Mouse (Mus musculus) Muller cell, postnatal 12 days (primary cell): Measurements from ENCODE around the gene Tnrc6c.

Experiments used
- DNase-seq: peaks from one replicate; pipeline ENCODE4 v3.0.0-alpha.2; 2015; ENCODE audit errors: inconsistent ontology term

Tnrc6c gene

DNA sequence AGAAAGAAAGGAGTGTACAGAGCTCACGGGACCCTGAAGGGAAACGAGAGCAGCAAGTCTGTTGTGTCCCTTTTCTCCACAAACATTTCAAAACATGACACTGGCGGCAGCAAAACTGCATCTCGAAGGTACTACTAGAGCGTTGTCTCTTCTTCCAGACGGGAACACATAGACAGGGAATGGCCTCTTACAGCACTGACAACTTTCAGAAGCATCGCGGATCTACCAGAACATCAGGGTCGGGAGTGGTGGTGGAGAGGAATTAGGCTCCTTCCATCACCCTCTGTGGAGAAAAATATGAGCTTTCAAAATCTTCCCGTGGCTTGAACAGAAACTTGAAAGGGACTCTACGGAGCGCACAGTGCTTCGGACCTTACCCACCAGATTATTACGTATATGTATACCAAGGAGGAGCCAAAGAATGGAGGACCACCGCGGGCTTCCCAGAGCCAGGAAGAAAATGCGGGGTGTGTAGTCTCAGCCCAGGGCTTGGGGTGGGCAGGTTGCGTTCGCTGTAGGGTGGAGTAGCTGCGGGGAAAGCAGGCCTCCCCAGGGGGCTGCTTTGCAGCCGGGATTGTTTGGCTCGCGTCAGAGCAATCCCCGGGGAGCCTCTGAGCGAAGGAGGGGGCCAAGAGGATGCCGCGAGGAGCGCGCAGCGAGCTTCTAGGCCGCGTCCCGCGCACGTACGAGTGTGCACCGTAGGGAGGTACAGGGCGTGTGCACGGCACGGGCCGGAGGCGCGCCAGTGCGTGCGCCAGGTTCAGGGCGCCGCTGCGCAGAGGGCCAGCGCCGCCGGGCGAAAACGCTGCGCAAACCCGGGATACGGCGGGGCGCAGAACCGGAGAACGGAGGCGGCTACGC is at the start of gene Tnrc6c:
Gene Tnrc6c, plus strand, starts transcription at position 799 of the 861 bp plus-strand sequence.
- DNase-seq: no peak

DNA sequence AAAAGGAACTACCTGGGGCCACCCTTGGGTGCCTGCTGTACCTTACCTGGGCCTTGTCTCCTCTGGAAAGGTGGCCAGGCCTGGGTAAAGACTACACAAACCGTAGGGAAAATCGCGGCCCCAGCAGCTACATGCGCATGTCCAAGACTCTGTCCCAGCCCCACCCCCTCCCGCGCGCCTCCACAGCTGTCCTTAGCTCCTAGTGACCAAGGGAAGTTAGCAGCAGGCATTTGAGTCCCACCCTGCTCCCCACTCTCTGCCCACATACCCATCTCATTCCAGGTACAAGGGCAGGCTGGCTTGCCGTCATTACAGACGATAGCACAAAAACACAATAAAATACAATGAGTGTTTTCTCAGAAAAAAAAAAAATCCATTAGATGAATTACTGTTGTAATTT is 48.0 kb upstream of the Tnrc6c start:
- DNase-seq: no peak

DNA sequence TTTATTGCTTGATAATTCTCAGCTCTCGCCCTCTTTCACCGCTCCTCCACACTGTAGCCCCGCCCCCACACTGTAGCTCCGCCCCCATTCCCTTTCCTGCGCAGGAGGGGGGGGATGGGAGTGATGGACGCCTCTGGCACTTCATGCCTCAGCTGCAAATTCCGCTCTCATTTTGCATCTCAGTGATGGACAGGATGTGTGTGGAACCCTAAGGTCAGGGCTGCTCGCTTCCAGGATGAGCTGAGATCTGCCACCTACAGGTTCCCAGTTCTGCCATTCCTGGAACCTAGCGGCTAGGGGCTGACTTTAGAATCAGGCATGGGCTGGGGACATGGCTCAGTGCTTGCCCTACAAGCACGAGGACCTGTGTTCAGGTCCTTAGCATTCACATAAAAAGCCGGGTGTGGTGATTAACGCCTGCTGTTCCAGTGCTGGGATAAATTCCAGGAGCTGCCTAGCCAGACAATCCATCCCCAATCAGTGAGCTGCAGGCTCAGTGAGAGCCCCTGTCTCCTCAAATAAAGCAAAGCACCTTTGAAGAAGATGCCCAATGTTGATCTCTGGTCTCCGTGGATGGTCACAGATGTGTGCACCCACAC is 47.4 kb upstream of the Tnrc6c start:
- DNase-seq: peak; percentile 54

DNA sequence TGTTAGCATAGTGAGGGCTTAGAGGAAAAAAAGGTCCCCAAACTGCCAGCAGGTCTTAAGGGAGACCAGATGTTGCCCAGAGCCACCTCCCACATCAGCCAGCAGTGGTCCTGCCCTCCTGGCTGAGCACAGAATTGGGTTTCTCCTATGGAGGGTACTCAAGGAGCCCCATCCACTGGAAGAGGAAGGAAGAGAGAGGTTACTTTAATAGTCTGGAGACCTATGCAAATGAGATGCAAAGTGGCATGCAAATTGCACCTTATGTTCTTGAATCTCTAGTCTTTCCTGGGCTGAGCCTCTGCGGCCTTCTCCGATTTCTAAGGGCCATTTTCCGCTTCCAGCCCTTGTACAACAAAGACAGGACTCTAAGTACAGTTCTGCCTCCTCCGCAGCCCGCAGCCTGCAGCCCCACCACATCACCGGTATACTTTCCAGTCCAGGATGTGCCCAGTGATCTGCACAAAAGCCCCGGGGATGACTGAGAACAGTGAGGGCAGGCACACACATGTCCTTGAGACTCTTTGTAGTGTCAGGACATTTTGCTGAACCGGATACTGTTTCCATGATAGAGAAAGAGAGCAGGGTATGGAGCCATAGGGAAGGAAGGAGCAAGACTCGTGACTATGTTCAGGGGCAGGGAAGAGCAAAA is 45.8 kb upstream of the Tnrc6c start:
- no peak for DNase-seq

DNA sequence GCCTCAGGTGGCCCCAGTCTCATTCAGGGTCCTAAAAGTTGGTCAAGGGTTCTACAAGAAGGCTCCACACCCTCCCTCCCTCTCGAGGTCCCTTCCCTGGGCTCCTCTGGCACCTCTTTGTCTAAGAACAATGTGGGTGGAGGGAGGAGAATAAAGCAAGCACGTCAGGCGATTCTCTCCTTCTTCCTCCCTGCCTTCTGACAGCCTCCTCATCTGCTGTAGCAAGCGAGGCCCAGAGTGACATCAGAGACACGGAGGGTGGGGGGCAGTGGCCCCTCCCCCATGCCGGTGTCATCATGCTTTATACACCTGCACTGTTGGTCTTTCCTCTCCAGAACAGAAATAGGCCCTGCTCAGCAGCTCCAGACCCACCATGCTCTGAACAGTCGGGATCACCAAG is 45.1 kb upstream of the Tnrc6c start:
- no peak for DNase-seq

DNA sequence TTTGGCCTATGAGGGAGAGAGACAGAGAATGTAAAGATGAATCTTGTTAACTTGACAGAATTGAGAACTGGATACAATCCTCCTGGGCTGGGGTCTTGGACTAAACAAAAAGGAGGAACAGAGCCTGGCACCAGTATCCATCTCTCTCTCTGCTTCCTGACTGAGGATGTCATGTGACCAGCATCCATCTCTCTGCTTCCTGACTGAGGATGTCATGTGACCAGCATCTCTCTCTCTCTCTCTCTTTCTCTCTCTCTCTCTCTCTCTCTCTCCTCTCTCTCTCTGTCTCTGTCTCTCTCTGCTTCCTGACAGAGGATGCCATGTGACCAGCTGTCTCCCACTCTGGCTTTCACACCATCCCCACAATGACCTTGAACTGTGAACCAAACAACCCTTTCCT is 43.5 kb upstream of the Tnrc6c start:
- no peak for DNase-seq

DNA sequence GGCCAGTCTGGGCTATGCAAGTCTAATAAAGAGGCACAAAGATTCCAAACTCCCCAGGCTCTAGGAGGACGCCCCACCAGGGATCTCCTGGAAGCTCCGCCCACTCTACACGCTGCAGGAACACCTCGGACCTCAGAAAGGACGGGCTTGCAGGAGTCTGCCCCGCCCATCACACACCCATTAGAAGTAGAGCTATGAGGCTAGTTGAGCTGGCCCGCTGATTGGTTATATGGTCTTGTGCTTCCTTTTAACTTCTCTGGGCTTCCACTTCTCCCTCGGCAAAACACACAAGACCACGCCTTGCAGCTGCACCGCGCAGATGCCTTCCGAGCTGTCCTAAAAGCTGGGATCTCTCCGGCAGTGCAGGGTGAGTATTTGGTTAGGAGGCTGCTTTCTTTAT is 43.0 kb upstream of the Tnrc6c start:
- DNase-seq: peak; percentile 61

DNA sequence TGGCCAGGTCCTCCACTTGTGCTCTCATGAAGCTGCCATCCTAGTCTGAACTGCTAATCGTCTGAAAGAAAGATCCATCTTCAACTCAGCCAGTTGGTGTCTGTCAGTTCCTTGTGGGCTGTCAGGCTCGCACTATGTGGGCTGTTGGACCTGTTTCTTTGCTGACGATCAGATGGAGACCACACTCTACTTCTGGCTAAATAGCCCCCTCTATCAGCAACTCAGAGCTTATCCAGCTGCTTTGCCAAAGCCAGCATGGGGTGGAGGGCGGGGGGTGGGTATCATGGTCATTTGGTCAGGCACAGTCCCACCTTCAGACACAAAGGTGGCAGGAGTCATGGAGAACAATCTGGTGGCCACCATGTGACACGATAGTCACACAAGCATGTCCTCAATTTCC is 42.2 kb upstream of the Tnrc6c start:
- DNase-seq: no peak

DNA sequence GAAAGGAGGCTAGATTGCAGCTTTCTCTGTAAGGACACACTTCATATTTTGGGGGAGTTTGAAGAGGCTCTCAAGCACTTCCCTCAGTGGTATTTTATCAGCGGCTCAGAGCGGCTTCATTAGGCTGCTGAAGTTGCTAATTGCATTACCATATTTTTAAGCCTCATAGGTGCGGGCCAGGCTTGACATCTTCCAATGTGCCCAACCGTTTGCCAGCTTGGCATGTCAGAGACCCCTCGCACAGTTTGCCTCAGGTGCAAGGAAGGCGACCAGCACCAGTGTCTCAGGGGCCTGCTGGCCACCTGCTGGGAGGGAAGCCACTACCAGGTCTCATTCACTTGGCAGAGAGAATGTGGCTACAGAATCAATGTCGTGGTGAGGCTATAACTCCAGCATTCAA is 41.2 kb upstream of the Tnrc6c start:
- no peak for DNase-seq

DNA sequence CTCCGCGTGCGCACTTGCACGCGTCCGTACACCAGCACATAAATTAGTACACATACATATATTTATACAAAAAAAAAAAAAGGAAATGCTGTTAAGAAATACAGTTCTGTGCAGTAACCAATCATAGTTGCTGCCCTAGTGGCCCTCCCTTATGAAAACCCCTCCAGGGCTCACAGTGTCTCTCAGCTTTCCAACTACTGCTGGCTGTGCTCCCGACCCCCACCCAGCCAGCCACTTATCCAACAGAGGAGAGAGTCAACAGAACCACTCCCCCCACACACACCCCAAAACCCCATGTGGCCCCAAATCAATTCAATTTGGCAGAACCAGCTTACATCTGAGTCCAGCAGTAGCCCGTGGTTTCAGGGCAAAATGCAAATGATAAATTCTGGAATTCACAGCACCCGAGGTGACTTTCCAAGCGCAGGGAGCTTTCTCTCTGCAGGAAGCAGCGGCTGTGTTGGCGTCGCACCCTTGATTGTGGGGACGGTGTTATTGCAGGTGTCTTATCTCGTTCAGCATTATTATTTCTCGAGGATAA is 36.7 kb upstream of the Tnrc6c start:
- no peak for DNase-seq

DNA sequence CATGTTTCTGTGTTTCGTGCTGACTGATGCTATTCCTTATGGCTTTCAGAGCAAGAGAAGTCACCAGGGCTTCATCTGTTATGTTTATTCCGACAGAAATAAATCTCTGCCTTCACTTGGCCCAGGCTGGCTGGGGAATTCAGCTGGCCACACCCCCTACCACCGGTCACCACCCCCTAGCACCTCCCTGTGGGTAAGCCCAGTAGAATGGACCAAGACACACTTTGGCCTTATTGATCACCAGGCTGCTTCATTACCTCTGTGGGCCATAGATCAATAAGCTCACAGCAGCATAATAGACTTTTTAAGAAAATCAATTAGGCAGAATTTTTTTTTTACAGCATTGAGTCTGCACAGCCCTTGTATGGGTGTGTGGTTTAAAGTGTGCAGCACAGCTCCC is 35.9 kb upstream of the Tnrc6c start:
- no peak for DNase-seq

DNA sequence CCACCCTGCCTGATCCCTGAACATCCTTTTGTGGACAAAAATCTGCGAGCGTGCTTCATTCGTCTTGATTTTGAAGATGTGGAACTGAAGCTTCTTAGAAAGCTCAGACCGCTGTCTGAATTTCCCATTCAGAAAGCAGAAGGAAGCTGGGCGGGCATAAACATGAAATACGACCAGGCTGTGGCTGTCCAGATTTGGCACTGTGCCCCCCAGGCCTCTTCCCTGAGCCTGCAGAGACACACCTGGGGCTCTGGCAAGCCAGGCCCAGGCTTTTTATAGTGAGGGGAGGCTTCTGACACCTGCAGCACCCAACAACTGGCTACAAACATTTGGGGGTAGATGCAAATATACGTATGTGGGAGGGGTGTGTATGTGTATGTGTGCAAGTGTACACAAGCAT is 35.3 kb upstream of the Tnrc6c start:
- no peak for DNase-seq

DNA sequence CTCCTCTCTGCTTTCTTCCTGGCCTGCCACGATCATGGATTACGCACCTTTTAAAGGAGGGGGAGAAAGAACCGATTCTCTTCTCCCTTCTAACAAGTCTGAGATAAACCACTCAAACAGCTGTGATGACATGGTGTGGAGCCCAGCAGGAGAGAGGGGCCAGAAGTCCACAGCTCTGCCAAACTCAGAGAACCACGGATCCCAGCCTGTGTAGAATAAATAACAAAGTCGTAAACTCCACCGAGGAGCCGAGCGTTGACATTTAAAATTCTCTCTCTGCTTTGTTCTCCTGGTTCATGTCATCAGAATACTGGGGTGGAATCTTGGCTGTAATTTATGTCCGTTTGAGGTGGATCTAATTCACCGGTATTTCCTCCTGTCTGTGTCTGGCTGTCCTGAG is 34.5 kb upstream of the Tnrc6c start:
- no peak for DNase-seq

DNA sequence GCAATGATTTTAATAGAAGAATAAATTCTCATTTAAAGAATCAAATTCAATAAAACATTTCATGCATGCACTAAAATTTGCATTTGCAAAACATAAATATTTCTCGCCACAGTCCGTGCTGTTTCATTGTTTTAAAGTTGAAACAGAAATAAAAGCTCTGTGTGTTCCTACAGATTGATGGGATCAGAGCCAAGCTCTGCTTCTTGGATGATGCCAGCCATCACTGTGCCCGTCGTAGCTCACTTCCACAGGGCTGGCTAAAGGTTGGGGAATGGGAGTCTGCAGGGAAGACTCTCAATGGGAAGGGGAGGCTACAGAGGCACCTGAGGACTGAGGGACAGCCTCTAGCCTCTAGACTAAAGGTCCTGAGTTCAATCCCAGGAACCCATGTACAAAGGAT is 28.9 kb upstream of the Tnrc6c start:
- no peak for DNase-seq

DNA sequence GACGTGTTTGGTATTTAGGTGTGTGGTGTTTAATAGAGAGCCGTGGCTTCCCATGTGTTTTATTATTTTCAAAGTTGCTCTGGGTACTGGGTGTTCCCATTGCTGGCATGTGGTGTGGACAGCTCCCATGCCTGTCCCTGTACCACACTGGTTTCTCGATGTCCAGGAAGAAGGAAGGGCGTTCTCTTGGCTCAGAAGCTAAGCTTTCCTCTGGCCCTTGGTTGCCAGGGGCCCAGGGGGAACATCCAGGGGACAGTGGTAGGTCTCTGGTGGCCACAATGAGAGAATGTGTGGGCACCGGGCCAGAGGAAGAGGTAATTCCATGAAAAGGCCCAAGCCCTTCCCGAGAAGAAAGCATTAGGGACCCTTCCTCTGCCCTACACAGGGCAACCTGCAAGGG is 27.5 kb upstream of the Tnrc6c start:
- no peak for DNase-seq

DNA sequence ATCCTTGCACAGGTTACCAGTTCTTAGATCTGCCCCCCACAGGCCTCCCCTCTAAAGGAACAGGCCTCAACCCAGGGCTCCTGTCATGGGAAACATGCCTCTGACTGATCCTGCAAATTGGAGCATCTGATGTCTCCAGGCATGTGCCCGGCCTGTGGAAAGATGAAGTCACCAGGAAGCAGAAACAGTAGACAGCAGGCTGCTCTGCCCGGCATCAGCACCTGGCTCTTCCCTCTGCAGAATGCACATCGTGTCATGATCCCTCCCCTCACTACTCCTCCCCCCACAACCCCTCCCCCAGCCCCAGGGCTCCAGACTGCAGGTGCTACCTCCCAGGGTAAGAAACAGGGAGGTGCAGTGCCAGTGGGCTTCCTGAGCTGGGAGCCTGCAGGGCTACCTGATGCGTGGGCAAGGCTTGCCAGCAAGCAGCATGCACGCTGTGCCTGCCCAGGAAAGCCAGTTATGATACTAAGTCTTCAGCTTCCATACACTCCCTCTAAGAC is 27.0 kb upstream of the Tnrc6c start:
- no peak for DNase-seq

DNA sequence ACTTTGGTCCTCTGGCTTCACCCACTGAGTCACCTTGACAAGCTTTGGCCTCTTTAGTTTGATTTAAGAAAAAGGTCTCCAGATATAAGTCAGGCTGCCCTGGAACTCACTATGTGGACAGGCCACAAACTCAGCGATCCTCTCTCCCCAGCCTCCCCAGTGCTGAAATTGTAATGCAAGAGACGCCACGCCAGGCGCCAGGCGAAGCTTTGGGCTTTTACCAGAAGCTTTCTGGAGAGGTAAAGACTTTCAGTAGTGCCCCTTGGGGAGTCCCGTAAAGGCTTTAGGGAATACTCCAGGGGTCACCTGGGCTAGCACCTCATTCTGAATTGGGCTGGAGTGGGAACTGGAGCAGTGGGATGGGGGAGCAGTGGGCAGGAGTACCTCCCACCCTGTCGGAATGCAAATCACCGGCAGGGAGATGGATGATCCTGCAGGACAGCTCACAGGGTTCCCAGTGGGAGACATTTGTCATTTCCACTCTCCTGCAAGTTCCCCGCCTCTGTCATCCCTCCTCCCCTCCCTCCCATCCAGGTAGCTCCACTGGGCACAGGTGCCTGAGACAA is 26.3 kb upstream of the Tnrc6c start:
- DNase-seq: no peak

DNA sequence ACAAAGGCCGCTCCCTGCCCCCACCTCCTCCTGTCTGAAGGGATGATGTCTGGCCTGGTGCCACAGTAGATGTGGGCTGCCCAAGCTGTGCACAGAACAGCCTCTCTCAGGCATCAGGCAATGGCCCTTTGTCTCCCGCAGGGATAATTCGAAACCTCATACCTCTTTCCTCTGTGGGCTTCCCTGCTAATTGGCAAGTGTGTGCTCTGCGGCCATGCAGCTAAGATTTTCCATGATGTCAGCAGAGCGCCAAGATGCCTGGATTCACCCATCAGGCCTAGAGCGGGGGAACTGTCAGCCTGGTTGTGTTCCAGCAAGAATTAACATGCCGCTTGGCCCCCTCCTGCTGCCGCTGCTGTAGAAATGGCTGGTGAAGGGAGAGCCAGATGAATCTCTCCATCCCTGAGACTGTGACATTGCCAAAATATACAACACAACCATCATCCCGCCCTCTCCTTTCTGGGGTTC is 25.7 kb upstream of the Tnrc6c start:
- DNase-seq: peak; percentile 93

DNA sequence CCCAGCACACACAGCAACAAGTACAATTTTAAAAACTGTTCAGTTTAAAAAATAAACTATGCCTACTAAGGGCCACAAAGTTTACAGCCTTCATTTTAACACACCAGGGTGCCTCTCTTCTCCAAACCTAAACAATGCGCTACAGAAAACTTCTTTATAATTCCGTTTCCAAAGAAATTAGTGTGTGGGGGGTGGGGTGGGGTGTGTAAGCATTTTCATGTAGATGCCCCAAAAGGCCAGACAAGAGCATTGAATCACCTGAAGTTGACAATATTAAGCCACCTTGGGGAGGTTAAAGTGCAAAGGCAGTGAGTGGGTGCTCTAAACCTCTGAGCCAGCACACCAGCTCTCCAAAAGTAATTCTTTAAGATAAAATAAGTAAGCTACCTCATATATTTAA is 24.2 kb upstream of the Tnrc6c start:
- DNase-seq: no peak

DNA sequence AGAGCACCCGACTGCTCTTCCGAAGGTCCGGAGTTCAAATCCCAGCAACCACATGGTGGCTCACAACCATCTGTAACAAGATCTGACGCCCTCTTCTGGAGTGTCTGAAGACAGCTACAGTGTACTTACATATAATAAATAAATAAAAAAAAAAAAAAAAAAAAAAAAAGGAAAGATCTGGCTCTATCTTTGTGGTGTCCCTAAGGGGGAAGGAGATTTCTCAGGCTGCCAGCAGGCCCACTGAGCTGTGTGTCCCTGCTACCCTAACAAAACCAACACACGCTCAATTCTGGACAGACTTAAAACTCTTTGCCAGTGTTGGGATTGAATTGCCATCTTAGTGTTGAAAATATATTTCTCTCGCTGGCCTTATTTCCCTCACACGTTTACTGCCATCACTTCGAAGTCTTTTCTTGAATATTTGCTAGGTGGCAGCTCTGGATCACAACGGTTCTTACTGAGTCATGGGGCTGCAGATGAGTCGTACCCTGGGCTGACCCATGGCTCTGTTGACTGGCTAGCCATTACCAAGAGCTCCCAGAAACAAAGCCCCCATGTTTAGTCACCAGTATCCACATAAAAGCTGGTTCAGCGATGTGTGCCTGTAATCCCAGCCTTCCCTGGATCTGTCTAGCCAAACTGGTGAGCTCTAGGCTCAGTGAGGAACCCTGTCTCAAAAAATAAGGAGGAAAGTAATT is 23.1 kb upstream of the Tnrc6c start:
- DNase-seq: peak; percentile 63

DNA sequence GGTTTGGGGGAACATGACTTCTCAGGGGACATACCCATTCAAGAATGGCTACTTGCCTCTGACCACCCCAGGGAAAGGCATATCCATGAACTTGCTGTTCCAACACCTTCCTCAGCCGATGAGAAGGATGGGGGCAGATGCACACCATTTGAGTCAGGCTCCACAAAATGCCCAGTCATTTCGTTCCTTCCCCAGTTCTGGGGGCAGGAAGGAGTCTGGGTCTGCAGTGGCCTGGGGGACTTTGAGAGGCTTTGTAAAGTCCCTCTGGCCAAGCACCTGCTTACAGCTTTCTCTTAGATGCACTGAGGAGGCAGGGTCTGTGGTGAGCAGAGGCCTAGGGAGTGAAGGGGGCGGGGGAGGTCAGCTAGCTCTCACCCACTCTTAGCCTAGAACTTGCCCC is 20.8 kb upstream of the Tnrc6c start:
- DNase-seq: no peak
